Mouse (Mus musculus) liver, embryonic 11.5 days (tissue): ENCODE results near the gene Fbxw10. TPM values are rescaled to one million over a fixed set of nuclear protein-coding genes. Genes with fewer than 3 reads are reported as not detected.

ENCODE experiments used
- ATAC-seq: fragments of 200-750 bp; cut with Nextera tagmentation; replicated peaks from 2 replicates; pipeline ENCODE4 v1.8.0; 2017; ENCODE audit warnings: moderate number of reproducible peaks, mild to moderate bottlenecking, moderate TSS enrichment, moderate library complexity; ENCODE audit not compliant: low FRiP score
- DNase-seq: peaks from one replicate; pipeline ENCODE4 v3.0.0-alpha.2; 2017; ENCODE audit warnings: low spot score
- H3K27ac ChIP-seq: fragments of 300-500 bp; sonication (generic); 2 replicates; pipeline ENCODE4 v1.5.1; 2014; ENCODE audit warnings: mild to moderate bottlenecking, low read depth, low read length, control low read depth
- H3K27me3 ChIP-seq: fragments of 300-500 bp; sonication (generic); replicated peaks from 2 replicates; pipeline ENCODE4 v1.6.1; 2014; ENCODE audit warnings: low read length, mixed read lengths; ENCODE audit not compliant: control insufficient read depth, insufficient read depth
- H3K36me3 ChIP-seq: fragments of 300-500 bp; sonication (generic); 2 replicates; pipeline ENCODE4 v1.6.1; 2014; ENCODE audit warnings: mild to moderate bottlenecking, low read length, moderate library complexity, mixed read lengths; ENCODE audit not compliant: control insufficient read depth, insufficient read depth
- H3K4me1 ChIP-seq: fragments of 300-500 bp; sonication (generic); replicated peaks from 2 replicates; pipeline ENCODE4 v1.6.1; 2014; ENCODE audit warnings: low read length, mixed read lengths; ENCODE audit not compliant: control insufficient read depth, insufficient read depth
- H3K4me2 ChIP-seq: fragments of 300-500 bp; sonication (generic); 2 replicates; pipeline ENCODE4 v1.6.1; 2014; ENCODE audit warnings: mild to moderate bottlenecking, control low read depth, moderate library complexity
- H3K4me3 ChIP-seq: fragments of 300-500 bp; sonication (generic); 2 replicates; pipeline ENCODE4 v1.5.1; 2014; ENCODE audit warnings: low read depth, low read length, control low read depth
- H3K9ac ChIP-seq: fragments of 300-500 bp; sonication (generic); 2 replicates; pipeline ENCODE4 v1.6.1; 2014; ENCODE audit warnings: low read depth, low read length, control low read depth
- H3K9me3 ChIP-seq: fragments of 300-500 bp; sonication (generic); 2 replicates; pipeline ENCODE4 v1.6.1; 2016; ENCODE audit warnings: low read length, inconsistent platforms, mixed read lengths; ENCODE audit not compliant: control insufficient read depth
- WGBS: fragments of 180-500 bp; shearing (Covaris S2); extraction: QIAGEN DNeasy Blood & Tissue Kit; methylation state at CpG from one replicate; pipeline ENCODE4 v1.1.7; 2014; 5-methylcytosine and 5-hydroxymethylcytosine counted together
- polyA plus RNA-seq: library from polyadenylated mRNA; unstranded; fragments of >200 nt; fragmentation: Nextera tagmentation; extraction: Ambion mirVana; gene quantifications from 2 replicates; pipeline ENCODE4 v1.2.1, GENCODE M21; 2014

Fbxw10 gene
- polyA plus RNA-seq, 1 experiment from 2014 or later: 0.15 TPM

- Histone ChIP-seq H3K27ac (no peak overlapping the region), H3K27me3 (no peaks in the 10 kb centered on the region), H3K9ac (no peak overlapping the region), H3K36me3 (no peaks in the 10 kb centered on the region), H3K9me3 (no peaks in the 10 kb centered on the region), H3K4me2 (no peak overlapping the region), H3K4me3 (no peak overlapping the region), H3K4me1 (peaks cover 3% of the 10 kb centered on the region)
- WGBS: 79% methylated on average over 1 of the region's 1 CpGs
- DNase-seq (no peak), ATAC-seq (no peak)
These were observed 30.5 kb downstream of the Fbxw10 start for GRCm38 (mm10) chr11:62877391-62877790.

- Histone ChIP-seq H3K4me2 (peak overlapping the region; percentile 49), H3K27ac (no peak overlapping the region), H3K27me3 (no peaks in the 10 kb centered on the region), H3K9me3 (no peaks in the 10 kb centered on the region), H3K36me3 (no peaks in the 10 kb centered on the region), H3K4me3 (peak overlapping the region; percentile 69), H3K9ac (peak overlapping the region; percentile 35; the same call in 1 of the 2 replicates), H3K4me1 (peaks cover 6% of the 10 kb centered on the region)
- 29% methylated on average over 9 of the region's 9 CpGs for WGBS
- ATAC-seq: no peak
- DNase-seq: no peak
These were observed 31.9 kb downstream of the Fbxw10 start for GRCm38 (mm10) chr11:62878728-62879127.

GRCm38 (mm10) chr11:62879220-62880048 is 32.6 kb downstream of the Fbxw10 start, which contains the start of gene Tvp23b:
Gene Tvp23b, plus strand, starts transcription at chr11:62879455.
- Histone ChIP-seq H3K36me3 (peaks cover under 1% of the 10 kb centered on the region; the same call in 1 of the 2 replicates), H3K27ac (peak within 1 kb of the TSS; percentile 34), H3K4me1 (peaks cover 6% of the 10 kb centered on the region), H3K4me2 (peak within 1 kb of the TSS; percentile 80), H3K4me3 (peak within 1 kb of the TSS; percentile 69), H3K9ac (peak within 1 kb of the TSS; percentile 88), H3K9me3 (no peaks in the 10 kb centered on the region), H3K27me3 (no peaks in the 10 kb centered on the region)
- WGBS: under 1% methylated on average over 55 of the region's 55 CpGs
- ATAC-seq (peak; percentile 96), DNase-seq (peak; percentile 99)

- H3K9me3 ChIP-seq: no peaks in the 10 kb centered on the region
- H3K4me3 ChIP-seq: no peak overlapping the region
- H3K36me3 ChIP-seq: peaks cover 11% of the 10 kb centered on the region
- no peak overlapping the region for H3K27ac ChIP-seq
- ATAC-seq (no peak), DNase-seq (no peak)
- no peak overlapping the region for H3K9ac ChIP-seq
- WGBS: 57% methylated on average over 8 of the region's 8 CpGs
- H3K4me1 ChIP-seq: peaks cover 6% of the 10 kb centered on the region
- H3K27me3 ChIP-seq: no peaks in the 10 kb centered on the region
- peak overlapping the region; percentile 31 for H3K4me2 ChIP-seq
These were observed 36.5 kb downstream of the Fbxw10 start for GRCm38 (mm10) chr11:62883407-62883806.

GRCm38 (mm10) chr11:62885323-62885722 is 38.5 kb downstream of the Fbxw10 start:
- no peaks in the 10 kb centered on the region for H3K27me3 ChIP-seq
- H3K36me3 ChIP-seq: peaks cover 11% of the 10 kb centered on the region
- no peak overlapping the region for H3K9ac ChIP-seq
- no peak overlapping the region for H3K4me3 ChIP-seq
- peaks cover 8% of the 10 kb centered on the region for H3K4me1 ChIP-seq
- DNase-seq (no peak), ATAC-seq (no peak)
- WGBS: 75% methylated on average over 5 of the region's 5 CpGs
- no peak overlapping the region for H3K4me2 ChIP-seq
- no peak overlapping the region for H3K27ac ChIP-seq
- no peaks in the 10 kb centered on the region for H3K9me3 ChIP-seq

GRCm38 (mm10) chr11:62890796-62891195 is 43.9 kb downstream of the Fbxw10 start:
- Histone ChIP-seq H3K4me2 (no peak overlapping the region), H3K4me1 (peaks cover 5% of the 10 kb centered on the region), H3K36me3 (peaks cover 10% of the 10 kb centered on the region), H3K27me3 (no peaks in the 10 kb centered on the region), H3K9ac (no peak overlapping the region), H3K4me3 (no peak overlapping the region), H3K27ac (no peak overlapping the region), H3K9me3 (no peaks in the 10 kb centered on the region)
- WGBS: 89% methylated on average over 4 of the region's 4 CpGs
- DNase-seq (no peak), ATAC-seq (no peak)

- Histone ChIP-seq H3K36me3 (peaks cover 8% of the 10 kb centered on the region), H3K4me2 (no peak overlapping the region), H3K27ac (no peak overlapping the region), H3K4me1 (peaks cover 5% of the 10 kb centered on the region), H3K9me3 (no peaks in the 10 kb centered on the region), H3K9ac (no peak overlapping the region), H3K4me3 (no peak overlapping the region), H3K27me3 (no peaks in the 10 kb centered on the region)
- 90% methylated on average over 11 of the region's 11 CpGs for WGBS
- DNase-seq (no peak), ATAC-seq (no peak)
These were observed 44.9 kb downstream of the Fbxw10 start for GRCm38 (mm10) chr11:62891763-62892162.

GRCm38 (mm10) chr11:62901699-62902323 is 54.9 kb downstream of the Fbxw10 start:
- H3K4me3 ChIP-seq: no peak overlapping the region
- H3K9me3 ChIP-seq: no peaks in the 10 kb centered on the region
- H3K4me1 ChIP-seq: no peaks in the 10 kb centered on the region
- no peak overlapping the region for H3K9ac ChIP-seq
- 28% methylated on average over 12 of the region's 12 CpGs for WGBS
- no peaks in the 10 kb centered on the region for H3K36me3 ChIP-seq
- no peaks in the 10 kb centered on the region for H3K27me3 ChIP-seq
- ATAC-seq: peak; percentile 49; the same call in 1 of the 2 replicates
- no peak for DNase-seq
- H3K27ac ChIP-seq: no peak overlapping the region
- H3K4me2 ChIP-seq: no peak overlapping the region
